ENCODE assay signal across 12 mouse cellular contexts in genomic region chr11:67581549-67581948, GRCm38 (mm10).
DNase-seq lines count a peak whose midpoint lies in the region; ATAC-seq and TF ChIP-seq lines count a peak whose summit lies in the region.
"Had no signal": no experiment of that assay in that cellular context is flagged by ENCODE, and none has a peak within 500 bp of the region (broad histone marks: within the 10 kb centered on the region; RNA-seq: fewer than 3 reads in every experiment).

No protein-coding gene starts in this region.

- H3K4me3 ChIP-seq in stomach, postnatal 0 days (ENCODE audit: low read depth, low read length): no peak overlapping the region
- H3K4me3 ChIP-seq: left cerebral cortex, adult 2 months; myocyte had no signal

- H3K36me3 ChIP-seq in stomach, postnatal 0 days (ENCODE audit: control insufficient read depth, insufficient read depth, low read length): no peaks in the 10 kb centered on the region

- H3K27ac ChIP-seq in stomach, postnatal 0 days (replicated peaks): peak overlapping the region; percentile 45; the same call in 1 of the 2 replicates
- H3K27ac ChIP-seq: left cerebral cortex, adult 2 months had no signal

- 40% methylated on average over 7 of the region's 7 CpGs for WGBS in stomach, postnatal 0 days

- intact Hi-C loops in heart, postnatal 14 days (cut with DNase I): no loop called here

- peak; percentile 7 for DNase-seq in layer of hippocampus, adult 9-11 months
- DNase-seq in layer of hippocampus, postnatal 10 days (ENCODE audit: low spot score in 2 of 2): no peak
- peak; percentile 46 for DNase-seq in fibroblast of lung, adult 2 months (ENCODE audit: low read depth)
- peak; percentile 34 to 47 for DNase-seq in heart, postnatal 14 days
- DNase-seq in stomach, postnatal 0 days (ENCODE audit: low spot score): no peak
- DNase-seq in spleen, postnatal 14 days (ENCODE audit: low spot score in 2 of 2): no peak
- DNase-seq: adrenal gland, postnatal 10 days; cerebellum, adult 11-12 months; thymus, adult 18-20 months had no signal

- no peak for TF ChIP-seq EP300 in stomach, postnatal 0 days (optimal IDR thresholded peaks at IDR 0.05)

- no peak for TF ChIP-seq CTCF in stomach, postnatal 0 days (IDR thresholded peaks at IDR 0.05; ENCODE audit: low read depth)

- H3K27me3 ChIP-seq in stomach, postnatal 0 days (ENCODE audit: control insufficient read depth, insufficient read depth, low read length): no peaks in the 10 kb centered on the region

- peak; percentile 31; the same call in 1 of the 2 replicates for ATAC-seq in stomach, postnatal 0 days (ENCODE audit: low FRiP score, low TSS enrichment)
- no peak for ATAC-seq in cerebellum, adult (ENCODE audit: insufficient number of reproducible peaks, low FRiP score, low TSS enrichment)

- H3K4me2 ChIP-seq in stomach, postnatal 0 days (replicated peaks; ENCODE audit: low read depth): no peak overlapping the region

- H3K9ac ChIP-seq in stomach, postnatal 0 days (ENCODE audit: low read length): no peak overlapping the region

- no peaks in the 10 kb centered on the region for H3K4me1 ChIP-seq in stomach, postnatal 0 days (replicated peaks; ENCODE audit: control insufficient read depth, insufficient read depth)

- H3K9me3 ChIP-seq in stomach, postnatal 0 days (ENCODE audit: control insufficient read depth, low read length): no peaks in the 10 kb centered on the region

Comparison
In these comparisons a context has a peak if more than half of its experiments do, and no peak if none do; other contexts are left out.
1. DNase-seq: peak in layer of hippocampus, adult 9-11 months (single experiment), fibroblast of lung, adult 2 months (single experiment) and heart, postnatal 14 days (2 of 2); none in layer of hippocampus, postnatal 10 days (0 of 2), stomach, postnatal 0 days (single experiment) and spleen, postnatal 14 days (0 of 2).